Mouse (Mus musculus) midbrain, embryonic 10.5 days (tissue): ENCODE data around the gene Dusp11. TPM values are rescaled to one million over a fixed set of nuclear protein-coding genes. Genes with fewer than 3 reads are reported as not detected.
"Not testable (repeated sequence)": the region's sequence is repeated elsewhere in the genome, so short reads cannot be mapped to it uniquely, and the experiment has no call there.

Experiments used
- DNase-seq: peaks from one replicate; pipeline ENCODE4 v3.0.0-alpha.2; 2017; ENCODE audit warnings: low spot score
- H3K27ac ChIP-seq: fragments of 300-500 bp; sonication (generic); replicated peaks from 2 replicates; pipeline ENCODE4 v1.5.1; 2016; ENCODE audit warnings: mild to moderate bottlenecking
- H3K27me3 ChIP-seq: fragments of 300-500 bp; sonication (generic); 2 replicates; pipeline ENCODE4 v1.6.1; 2016; ENCODE audit warnings: low read depth, mild to moderate bottlenecking; ENCODE audit not compliant: poor library complexity, severe bottlenecking
- H3K36me3 ChIP-seq: fragments of 300-500 bp; sonication (generic); 2 replicates; pipeline ENCODE4 v1.6.1; 2016; ENCODE audit warnings: mild to moderate bottlenecking, moderate library complexity
- H3K4me1 ChIP-seq: fragments of 300-500 bp; sonication (generic); 2 replicates; pipeline ENCODE4 v1.6.1; 2016
- H3K4me3 ChIP-seq: fragments of 300-500 bp; sonication (generic); 2 replicates; pipeline ENCODE4 v1.5.1; 2016; ENCODE audit warnings: mild to moderate bottlenecking, moderate library complexity
- H3K9me3 ChIP-seq: fragments of 300-500 bp; sonication (generic); replicated peaks from 2 replicates; pipeline ENCODE4 v1.6.1; 2016; ENCODE audit warnings: mild to moderate bottlenecking
- WGBS: fragments of 180-500 bp; shearing (Covaris S2); methylation state at CpG from one replicate; pipeline ENCODE4 v1.1.7; 2016; 5-methylcytosine and 5-hydroxymethylcytosine counted together
- polyA plus RNA-seq: library from polyadenylated mRNA; unstranded; fragments of >200 nt; fragmentation: Nextera tagmentation; extraction: Ambion mirVana; gene quantifications from 2 replicates; pipeline ENCODE4 v1.2.1, GENCODE M21; 2016

The Dusp11 gene
- polyA plus RNA-seq, 1 experiment from 2014 or later: 38.8 TPM

- H3K27ac ChIP-seq: no peak overlapping the region
- no peaks in the 10 kb centered on the region for H3K27me3 ChIP-seq
- no peak overlapping the region for H3K4me3 ChIP-seq
- WGBS: 81% methylated on average over 3 of the region's 3 CpGs
- no peaks in the 10 kb centered on the region for H3K9me3 ChIP-seq
- H3K36me3 ChIP-seq: no peaks in the 10 kb centered on the region
- no peak for DNase-seq
- no peaks in the 10 kb centered on the region for H3K4me1 ChIP-seq
Measured at GRCm38 (mm10) chr6:85972699-85973098, 11.2 kb upstream of the Dusp11 start.

GRCm38 (mm10) chr6:85969889-85970288, 8.4 kb upstream of the Dusp11 start:
- Histone ChIP-seq H3K4me3 (no peak overlapping the region), H3K9me3 (no peaks in the 10 kb centered on the region), H3K4me1 (no peaks in the 10 kb centered on the region), H3K27me3 (no peaks in the 10 kb centered on the region), H3K27ac (no peak overlapping the region), H3K36me3 (no peaks in the 10 kb centered on the region)
- DNase-seq: no peak
- 66% methylated on average over 2 of the region's 2 CpGs for WGBS

GRCm38 (mm10) chr6:85966686-85967085, 5.2 kb upstream of the Dusp11 start:
- Histone ChIP-seq H3K9me3 (no peaks in the 10 kb centered on the region), H3K27me3 (no peaks in the 10 kb centered on the region), H3K27ac (no peak overlapping the region), H3K36me3 (no peaks in the 10 kb centered on the region), H3K4me1 (peaks cover 4% of the 10 kb centered on the region), H3K4me3 (no peak overlapping the region)
- WGBS: 83% methylated on average over 4 of the region's 4 CpGs
- DNase-seq: no peak

GRCm38 (mm10) chr6:85966081-85966480, 4.6 kb upstream of the Dusp11 start:
- DNase-seq: not testable (repeated sequence)

GRCm38 (mm10) chr6:85957581-85957980, 3.9 kb downstream of the Dusp11 start:
- WGBS: 88% methylated on average over 3 of the region's 3 CpGs
- Histone ChIP-seq H3K27me3 (no peaks in the 10 kb centered on the region), H3K4me1 (peaks cover 11% of the 10 kb centered on the region), H3K4me3 (no peak overlapping the region), H3K36me3 (peaks cover 67% of the 10 kb centered on the region), H3K9me3 (no peaks in the 10 kb centered on the region), H3K27ac (no peak overlapping the region)
- no peak for DNase-seq

More at GRCm38 (mm10) chr6:85966081-85966480, 4.6 kb upstream of the Dusp11 start:
- H3K4me1 ChIP-seq, H3K9me3 ChIP-seq, H3K27ac ChIP-seq, H3K27me3 ChIP-seq, H3K4me3 ChIP-seq, H3K36me3 ChIP-seq: not testable (repeated sequence)
- WGBS: 65% methylated on average over 6 of the region's 6 CpGs

- Histone ChIP-seq H3K27me3 (no peaks in the 10 kb centered on the region), H3K4me3 (no peak overlapping the region), H3K27ac (no peak overlapping the region), H3K9me3 (no peaks in the 10 kb centered on the region), H3K4me1 (no peaks in the 10 kb centered on the region), H3K36me3 (peaks cover 100% of the 10 kb centered on the region)
- 87% methylated on average over 6 of the region's 6 CpGs for WGBS
- DNase-seq: no peak
Measured at GRCm38 (mm10) chr6:85948549-85948948, 12.9 kb downstream of the Dusp11 start.

- no peak overlapping the region for H3K4me3 ChIP-seq
- no peak for DNase-seq
- WGBS: 93% methylated on average over 3 of the region's 3 CpGs
- no peaks in the 10 kb centered on the region for H3K27me3 ChIP-seq
- no peaks in the 10 kb centered on the region for H3K9me3 ChIP-seq
- no peak overlapping the region for H3K27ac ChIP-seq
- H3K4me1 ChIP-seq: peaks cover 2% of the 10 kb centered on the region
- peaks cover 72% of the 10 kb centered on the region for H3K36me3 ChIP-seq
Measured at GRCm38 (mm10) chr6:85942469-85942868, 19.0 kb downstream of the Dusp11 start.

GRCm38 (mm10) chr6:85938701-85939100, 22.8 kb downstream of the Dusp11 start:
- no peaks in the 10 kb centered on the region for H3K27me3 ChIP-seq
- no peak overlapping the region for H3K27ac ChIP-seq
- peaks cover 13% of the 10 kb centered on the region for H3K4me1 ChIP-seq
- H3K9me3 ChIP-seq: no peaks in the 10 kb centered on the region
- peaks cover 35% of the 10 kb centered on the region for H3K36me3 ChIP-seq
- H3K4me3 ChIP-seq: no peak overlapping the region
- DNase-seq: no peak
- WGBS: 81% methylated on average over 10 of the region's 10 CpGs

- Histone ChIP-seq H3K36me3 (peaks cover 22% of the 10 kb centered on the region), H3K4me3 (peak overlapping the region; percentile 55), H3K27ac (peak overlapping the region; percentile 78), H3K4me1 (peaks cover 13% of the 10 kb centered on the region)
- H3K27me3 ChIP-seq, H3K9me3 ChIP-seq: not testable (repeated sequence)
- WGBS: 1% methylated on average over 50 of the region's 50 CpGs
- DNase-seq: peak; percentile 81
Measured at GRCm38 (mm10) chr6:85936508-85937465, 24.7 kb downstream of the Dusp11 start.

GRCm38 (mm10) chr6:85935646-85936045, 25.8 kb downstream of the Dusp11 start:
- Histone ChIP-seq H3K27me3 (no peaks in the 10 kb centered on the region), H3K4me1 (peaks cover 13% of the 10 kb centered on the region), H3K36me3 (peaks cover 20% of the 10 kb centered on the region), H3K4me3 (no peak overlapping the region), H3K9me3 (no peaks in the 10 kb centered on the region), H3K27ac (no peak overlapping the region)
- WGBS: 71% methylated on average over 3 of the region's 3 CpGs
- no peak for DNase-seq

GRCm38 (mm10) chr6:85934047-85934446, 27.4 kb downstream of the Dusp11 start:
- no peaks in the 10 kb centered on the region for H3K9me3 ChIP-seq
- peaks cover 13% of the 10 kb centered on the region for H3K4me1 ChIP-seq
- WGBS: 87% methylated on average over 8 of the region's 8 CpGs
- H3K27ac ChIP-seq: no peak overlapping the region
- H3K4me3 ChIP-seq: no peak overlapping the region
- H3K36me3 ChIP-seq: peaks cover 27% of the 10 kb centered on the region
- no peak for DNase-seq
- H3K27me3 ChIP-seq: no peaks in the 10 kb centered on the region

- Histone ChIP-seq H3K27me3 (no peaks in the 10 kb centered on the region), H3K4me1 (no peaks in the 10 kb centered on the region), H3K4me3 (no peak overlapping the region), H3K9me3 (no peaks in the 10 kb centered on the region), H3K27ac (no peak overlapping the region), H3K36me3 (peaks cover 75% of the 10 kb centered on the region)
- DNase-seq: no peak
- 83% methylated on average over 1 of the region's 1 CpGs for WGBS
Measured at GRCm38 (mm10) chr6:85929312-85929711, 32.2 kb downstream of the Dusp11 start.
